Mouse (Mus musculus) mesoderm, embryonic 11.5 days (tissue): ENCODE results near the gene Bsg.
"Not testable (repeated sequence)": the region's sequence is repeated elsewhere in the genome, so short reads cannot be mapped to it uniquely, and the experiment has no call there.

Experiments used
- DNase-seq: peaks from one replicate; pipeline ENCODE4 v3.0.0-alpha.2; 2012; ENCODE audit warnings: low read depth, low spot score

Bsg gene

GRCm38 (mm10) chr10:79732500-79732899 is 28.2 kb downstream of the Bsg start:
- DNase-seq, result no peak

- no peak for DNase-seq
Measured at GRCm38 (mm10) chr10:79733847-79734246, 29.6 kb downstream of the Bsg start.

- DNase-seq, result no peak
Measured at GRCm38 (mm10) chr10:79735361-79735760, 31.1 kb downstream of the Bsg start.

- DNase-seq, result no peak
Measured at GRCm38 (mm10) chr10:79736706-79737105, 32.4 kb downstream of the Bsg start.

GRCm38 (mm10) chr10:79738259-79738658 is 34.0 kb downstream of the Bsg start:
- no peak for DNase-seq

GRCm38 (mm10) chr10:79739234-79739633 is 34.9 kb downstream of the Bsg start:
- no peak for DNase-seq

- no peak for DNase-seq
Measured at GRCm38 (mm10) chr10:79740863-79741262, 36.6 kb downstream of the Bsg start.

GRCm38 (mm10) chr10:79743161-79743560 is 38.9 kb downstream of the Bsg start:
- DNase-seq, result no peak

- DNase-seq, result no peak
Measured at GRCm38 (mm10) chr10:79743650-79744365, 39.5 kb downstream of the Bsg start.

GRCm38 (mm10) chr10:79745411-79745810 is 41.1 kb downstream of the Bsg start:
- DNase-seq, result no peak

- DNase-seq, result peak; percentile 98
Measured at GRCm38 (mm10) chr10:79745898-79746773, 41.8 kb downstream of the Bsg start, which contains the start of gene Polrmt. Gene Polrmt (minus strand): TSS chr10:79746581.

GRCm38 (mm10) chr10:79746774-79747151 is 42.5 kb downstream of the Bsg start:
- DNase-seq, result no peak

- no peak for DNase-seq
Measured at GRCm38 (mm10) chr10:79748496-79748895, 44.2 kb downstream of the Bsg start.

- DNase-seq, result peak; percentile 71
Measured at GRCm38 (mm10) chr10:79754856-79755516, 50.7 kb downstream of the Bsg start, which contains the start of gene Fgf22. Gene Fgf22 (plus strand): TSS chr10:79755076.

- no peak for DNase-seq
Measured at GRCm38 (mm10) chr10:79755854-79756253, 51.6 kb downstream of the Bsg start.

GRCm38 (mm10) chr10:79756660-79757059 is 52.4 kb downstream of the Bsg start:
- no peak for DNase-seq

GRCm38 (mm10) chr10:79759675-79760074 is 55.4 kb downstream of the Bsg start:
- not testable (repeated sequence) for DNase-seq

- DNase-seq, result no peak
Measured at GRCm38 (mm10) chr10:79760603-79761143, 56.4 kb downstream of the Bsg start.
